Mouse (Mus musculus) MEL (cell line): ENCODE measurements around the gene Traf1. TPM values are rescaled to one million over a fixed set of nuclear protein-coding genes. Genes with fewer than 3 reads are reported as not detected.

Experiments used
- DNase-seq: peaks from one replicate; pipeline ENCODE4 v3.0.0; 2011; ENCODE audit warnings: low read depth, low spot score
- H3K27ac ChIP-seq: 2 replicates; pipeline ENCODE4 v1.5.1; 2012; ENCODE audit warnings: low read depth, mild to moderate bottlenecking, control low read depth, low read length, moderate library complexity; ENCODE audit not compliant: control insufficient read depth
- H3K27me3 ChIP-seq, 2 experiments: fragments of 150-350 bp in 1 of 2; sonication (generic) in 1 of 2; 2 replicates each; pipeline ENCODE4 v1.6.1; 2012; ENCODE audit warnings: low read length in 2 of 2, mild to moderate bottlenecking in 2 of 2, improper control_type of control experiment in 1 of 2, moderate library complexity in 1 of 2; ENCODE audit not compliant: insufficient read depth in 2 of 2, control insufficient read depth in 1 of 2
- H3K36me3 ChIP-seq, 2 experiments: 2 replicates each; pipeline ENCODE4 v1.6.1; 2012 to 2014; ENCODE audit warnings: low read length in 2 of 2, improper control_type of control experiment in 1 of 2, inconsistent platforms in 1 of 2, mild to moderate bottlenecking in 1 of 2; ENCODE audit not compliant: insufficient read depth in 2 of 2, control insufficient read depth in 1 of 2
- H3K4me1 ChIP-seq, 2 experiments: fragments of 150-350 bp in 1 of 2; sonication (generic) in 1 of 2; 2 replicates each; pipeline ENCODE4 v1.6.1; 2012; ENCODE audit warnings: low read length in 2 of 2, improper control_type of control experiment in 1 of 2, mild to moderate bottlenecking in 1 of 2; ENCODE audit not compliant: insufficient read depth in 2 of 2, control insufficient read depth in 1 of 2
- H3K4me3 ChIP-seq, 2 experiments: fragments of 150-350 bp in 1 of 2; sonication (generic) in 1 of 2; 2 replicates each; pipeline ENCODE4 v1.5.1; 2012; ENCODE audit warnings: low read depth in 2 of 2, low read length in 2 of 2, mild to moderate bottlenecking in 2 of 2, moderate library complexity in 2 of 2, control low read depth in 1 of 2, improper control_type of control experiment in 1 of 2; ENCODE audit not compliant: control insufficient read depth in 1 of 2, insufficient read depth in 1 of 2
- H3K79me2 ChIP-seq: 2 replicates; pipeline ENCODE4 v1.6.1; 2012; ENCODE audit warnings: mild to moderate bottlenecking, low read length, moderate library complexity; ENCODE audit not compliant: control insufficient read depth, poor library complexity, insufficient read depth
- H3K9ac ChIP-seq: 2 replicates; pipeline ENCODE4 v1.6.1; 2012; ENCODE audit warnings: low read depth, mild to moderate bottlenecking, control low read depth, low read length, moderate library complexity; ENCODE audit not compliant: control insufficient read depth, poor library complexity, severe bottlenecking
- H3K9me3 ChIP-seq: fragments of 150-350 bp; sonication (generic); replicated peaks from 2 replicates; pipeline ENCODE4 v1.6.1; 2012; ENCODE audit warnings: mild to moderate bottlenecking, low read length, improper control_type of control experiment, moderate library complexity; ENCODE audit not compliant: insufficient read depth
- CHD1 ChIP-seq: IDR thresholded peaks from 2 replicates; pipeline ENCODE4 v1.6.1; 2012; ENCODE audit warnings: low read depth, mild to moderate bottlenecking, inconsistent platforms, low read length, improper control_type of control experiment
- CHD2 ChIP-seq: IDR thresholded peaks from 2 replicates; pipeline ENCODE4 v1.6.1; 2011; ENCODE audit warnings: low read length, improper control_type of control experiment
- CTCF ChIP-seq, 3 experiments: IDR thresholded peaks in 2 of 3; conservative IDR thresholded peaks in 1 of 3; 2 replicates each; pipeline ENCODE4 v1.5.1; 2011 to 2012; ENCODE audit warnings: low read length in 3 of 3, low read depth in 2 of 3, mild to moderate bottlenecking in 2 of 3, improper control_type of control experiment in 1 of 3, inconsistent platforms in 1 of 3, mixed read lengths in 1 of 3, moderate library complexity in 1 of 3; ENCODE audit not compliant: control insufficient read depth in 1 of 3, insufficient read depth in 1 of 3, poor library complexity in 1 of 3, severe bottlenecking in 1 of 3
- ELF1 ChIP-seq: IDR thresholded peaks from 2 replicates; pipeline ENCODE4 v1.6.1; 2014; ENCODE audit warnings: low read depth, mild to moderate bottlenecking, inconsistent platforms, low read length, improper control_type of control experiment, moderate library complexity
- EP300 ChIP-seq, 2 experiments: IDR thresholded peaks; 2 replicates each; pipeline ENCODE4 v1.6.1; 2011; ENCODE audit warnings: improper control_type of control experiment in 2 of 2, low read length in 2 of 2, low read depth in 1 of 2, mild to moderate bottlenecking in 1 of 2
- GABPA ChIP-seq: IDR thresholded peaks from 2 replicates; pipeline ENCODE4 v1.6.1; 2012; ENCODE audit warnings: low read depth, mild to moderate bottlenecking, inconsistent platforms, low read length, improper control_type of control experiment, moderate library complexity
- GATA1 ChIP-seq: IDR thresholded peaks from 2 replicates; pipeline ENCODE4 v1.6.1; 2011; ENCODE audit warnings: low read depth, low read length, improper control_type of control experiment
- JUND ChIP-seq: IDR thresholded peaks from 2 replicates; pipeline ENCODE4 v1.6.1; 2011; ENCODE audit warnings: low read depth, mild to moderate bottlenecking, improper control_type of control experiment, low read length
- KAT2A ChIP-seq: conservative IDR thresholded peaks from 2 replicates; pipeline ENCODE4 v1.6.1; 2012; ENCODE audit warnings: low read depth, low read length, improper control_type of control experiment, inconsistent platforms
- MAFK ChIP-seq: IDR thresholded peaks from 2 replicates; pipeline ENCODE4 v1.6.1; 2011; ENCODE audit warnings: low read depth, mild to moderate bottlenecking, low read length, improper control_type of control experiment, borderline replicate concordance
- MAX ChIP-seq: IDR thresholded peaks from 2 replicates; pipeline ENCODE4 v1.6.1; 2011; ENCODE audit warnings: low read length, improper control_type of control experiment
- MEF2A ChIP-seq: IDR thresholded peaks from 2 replicates; pipeline ENCODE4 v1.6.1; 2014; ENCODE audit warnings: low read depth, mild to moderate bottlenecking, inconsistent platforms, low read length, improper control_type of control experiment; ENCODE audit not compliant: poor library complexity, insufficient replicate concordance, severe bottlenecking; ENCODE audit errors: extremely low read depth
- NELFE ChIP-seq: IDR thresholded peaks from 2 replicates; pipeline ENCODE4 v1.6.1; 2011; ENCODE audit warnings: low read depth, low read length, improper control_type of control experiment
- POLR2AphosphoS2 ChIP-seq: IDR thresholded peaks from 2 replicates; pipeline ENCODE4 v1.6.1; 2011; ENCODE audit warnings: low read length, improper control_type of control experiment
- RAD21 ChIP-seq: IDR thresholded peaks from 2 replicates; pipeline ENCODE4 v1.6.1; 2011; ENCODE audit warnings: mild to moderate bottlenecking, low read depth, low read length, improper control_type of control experiment
- RCOR1 ChIP-seq: IDR thresholded peaks from 2 replicates; pipeline ENCODE4 v1.6.1; 2012; ENCODE audit warnings: low read depth, mild to moderate bottlenecking, inconsistent platforms, low read length, improper control_type of control experiment
- SIN3A ChIP-seq: IDR thresholded peaks from 2 replicates; pipeline ENCODE4 v1.6.1; 2012; ENCODE audit warnings: low read length, improper control_type of control experiment, inconsistent platforms
- TCF12 ChIP-seq: IDR thresholded peaks from 2 replicates; pipeline ENCODE4 v1.6.1; 2014; ENCODE audit warnings: low read depth, mild to moderate bottlenecking, inconsistent platforms, low read length, improper control_type of control experiment, moderate library complexity
- UBTF ChIP-seq: IDR thresholded peaks from 2 replicates; pipeline ENCODE4 v1.6.1; 2012; ENCODE audit warnings: low read depth, mild to moderate bottlenecking, inconsistent platforms, low read length, improper control_type of control experiment, moderate library complexity, borderline replicate concordance; ENCODE audit not compliant: insufficient read depth
- USF1 ChIP-seq: IDR thresholded peaks from 2 replicates; pipeline ENCODE4 v1.6.1; 2014; ENCODE audit warnings: low read depth, mild to moderate bottlenecking, inconsistent platforms, low read length, improper control_type of control experiment, moderate library complexity
- USF2 ChIP-seq, 2 experiments: IDR thresholded peaks; 2 replicates each; pipeline ENCODE4 v1.6.1; 2011 to 2012; ENCODE audit warnings: improper control_type of control experiment in 2 of 2, low read length in 2 of 2, borderline replicate concordance in 1 of 2, inconsistent platforms in 1 of 2, low read depth in 1 of 2, mild to moderate bottlenecking in 1 of 2; ENCODE audit not compliant: insufficient read depth in 1 of 2
- ZNF384 ChIP-seq: IDR thresholded peaks from 2 replicates; pipeline ENCODE4 v1.6.1; 2012; ENCODE audit warnings: low read depth, mild to moderate bottlenecking, inconsistent platforms, low read length, improper control_type of control experiment
- polyA plus RNA-seq, 2 experiments: library from polyadenylated mRNA; stranded (reverse) in 1 of 2; unstranded in 1 of 2; fragments of >175 nt in 1 of 2; fragments of >200 nt in 1 of 2; gene quantifications; 2 replicates each; pipeline versions ENCODE4 v1.2.1 to v1.2.4; 2012; ENCODE audit warnings: low replicate concordance in 2 of 2, low read depth in 1 of 2; ENCODE audit not compliant: insufficient read length in 2 of 2, insufficient read depth in 1 of 2, missing spikeins in 1 of 2
- total RNA-seq: library from RNA; depleted of rRNA; stranded (reverse); fragments of 300-350 nt; gene quantifications from 2 replicates; pipeline ENCODE4 v1.2.3, GENCODE M21; 2012; rRNA removed

Traf1 gene
- total RNA-seq, result 0.04 TPM in 1 of 2 replicates, not detected in the other
- under 1 TPM in 1 of 2 experiments, not detected in 1; 0.03 TPM for polyA plus RNA-seq

DNA sequence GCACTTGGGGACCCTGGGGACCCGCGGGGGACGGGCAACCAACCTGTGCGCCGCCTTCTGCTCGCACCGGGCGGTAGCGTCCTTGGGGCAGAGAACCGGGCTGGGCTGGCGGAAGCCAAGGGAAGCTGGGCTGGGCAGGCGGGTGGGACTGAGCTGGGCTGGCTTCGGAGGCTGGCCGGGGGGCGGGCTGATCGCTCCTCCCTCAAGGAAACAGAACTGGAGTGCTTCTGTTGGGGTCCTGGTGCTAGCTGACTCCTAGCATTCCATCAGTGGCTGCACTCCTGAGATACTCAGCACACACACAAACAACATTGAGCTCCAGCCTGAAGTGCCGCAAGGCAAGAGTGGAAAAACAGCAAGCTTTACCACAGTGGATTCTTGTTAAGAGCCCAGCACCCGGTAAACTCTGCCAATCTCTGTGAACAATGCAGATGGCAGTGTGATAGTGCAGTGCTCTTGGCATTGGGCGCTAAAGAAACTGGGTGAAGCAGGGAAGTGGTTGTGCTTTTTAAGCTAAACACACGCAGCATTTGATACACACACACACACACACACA lies at the start of gene Traf1:
Gene Traf1, minus strand, starts transcription at position 292 of the 556 bp plus-strand sequence.
- DNase-seq, result no peak
- Histone ChIP-seq H3K9me3 (no peaks in the 10 kb centered on the region), H3K36me3 (peaks cover 0 to 13% of the 10 kb centered on the region in 2 experiments; a peak in 2 of 4 replicates), H3K9ac (no peak within 1 kb of the TSS), H3K4me3 (no peak within 1 kb of the TSS), H3K79me2 (no peaks in the 10 kb centered on the region), H3K27ac (no peak within 1 kb of the TSS), H3K27me3 (peaks cover 0 to 2% of the 10 kb centered on the region in 2 experiments; a peak in 3 of 4 replicates), H3K4me1 (peaks cover 0 to 24% of the 10 kb centered on the region in 2 experiments; a peak in 2 of 4 replicates)
- TF ChIP-seq CHD1 (no peak), ZNF384 (no peak), POLR2AphosphoS2 (no peak), RCOR1 (no peak), KAT2A (no peak), MEF2A (no peak), GATA1 (no peak), RAD21 (no peak), USF1 (no peak), TCF12 (no peak)

DNA sequence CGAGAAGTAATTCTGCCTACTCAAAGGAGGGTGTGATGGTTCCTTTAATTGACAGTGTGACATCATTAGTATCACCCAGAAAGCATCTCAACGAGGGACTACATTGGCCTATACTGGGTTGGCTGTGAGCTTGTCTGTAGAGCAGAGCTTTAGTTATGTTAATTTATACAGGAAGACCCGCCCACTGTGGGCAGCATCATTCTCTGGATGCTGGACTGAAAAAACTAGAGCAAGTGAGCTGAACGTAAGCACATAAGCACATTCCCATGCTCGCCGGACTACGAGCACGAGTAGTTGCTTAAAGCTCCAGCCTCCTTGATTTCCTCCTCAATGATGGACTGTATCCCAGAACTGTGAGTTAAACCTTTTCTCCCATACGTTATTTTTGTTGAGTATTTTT lies 37.4 kb upstream of the Traf1 start:
- no peak overlapping the region for H3K27ac ChIP-seq
- TF ChIP-seq CTCF (IDR thresholded peaks at IDR 0.05 in 2 of 3, conservative IDR thresholded peaks at IDR 0.05 in 1 of 3; ENCODE audit: control insufficient read depth in 1 of 3, insufficient read depth in 1 of 3, low read depth in 2 of 3, low read length in 3 of 3, poor library complexity in 1 of 3, severe bottlenecking in 1 of 3) (no peak), JUND (no peak), ELF1 (no peak), CHD2 (no peak), MAFK (no peak), EP300 (IDR thresholded peaks at IDR 0.05; ENCODE audit: low read depth in 1 of 2, low read length in 2 of 2) (no peak), USF2 (IDR thresholded peaks at IDR 0.05; ENCODE audit: borderline replicate concordance in 1 of 2, insufficient read depth in 1 of 2, low read depth in 1 of 2, low read length in 2 of 2) (no peak), MAX (no peak), ZNF384 (no peak), UBTF (no peak), NELFE (no peak), KAT2A (no peak), SIN3A (no peak), GABPA (no peak)
- TF ChIP-seq, all 39 proteins: peak for 0
- Histone ChIP-seq H3K9me3 (no peaks in the 10 kb centered on the region), H3K4me1 (no peaks in the 10 kb centered on the region), H3K36me3 (no peaks in the 10 kb centered on the region), H3K27me3 (peaks cover 14 to 18% of the 10 kb centered on the region in 2 experiments), H3K79me2 (no peaks in the 10 kb centered on the region), H3K4me3 (no peak overlapping the region), H3K9ac (no peak overlapping the region)
- DNase-seq, result no peak
